Mouse (Mus musculus) left cerebral cortex, postnatal 4 days (tissue): ENCODE measurements at regions not wholly inside any gene's neighbourhood (a gene's known extent, or its start where the extent isn't known, plus 50 kb on each side); places are given as distances from the start of the nearest gene placed in this dataset.

Experiments used
- DNase-seq: peaks from one replicate; pipeline ENCODE4 v3.0.0-alpha.2; 2022
- intact Hi-C: fragments of 180-260 bp; cut with DNase I; formaldehyde crosslinking; loops from one replicate; pipeline ENCODE4 v1.15.1; 2025

- intact Hi-C loops, result no loop called here
- no peak for DNase-seq
Observed at GRCm38 (mm10) chr13:116027147-116027546, 282.3 kb downstream of the Isl1 start.

GRCm38 (mm10) chr13:116017886-116018285 lies 291.6 kb downstream of the Isl1 start:
- intact Hi-C loops, result no loop called here
- DNase-seq, result no peak

- no peak for DNase-seq
- intact Hi-C loops, result no loop called here
Observed at GRCm38 (mm10) chr13:116003733-116004132, 305.8 kb downstream of the Isl1 start.

GRCm38 (mm10) chr13:116002391-116002899 lies 307.0 kb downstream of the Isl1 start:
- peak; percentile 90 for DNase-seq
- intact Hi-C loops, result no loop called here

DNA sequence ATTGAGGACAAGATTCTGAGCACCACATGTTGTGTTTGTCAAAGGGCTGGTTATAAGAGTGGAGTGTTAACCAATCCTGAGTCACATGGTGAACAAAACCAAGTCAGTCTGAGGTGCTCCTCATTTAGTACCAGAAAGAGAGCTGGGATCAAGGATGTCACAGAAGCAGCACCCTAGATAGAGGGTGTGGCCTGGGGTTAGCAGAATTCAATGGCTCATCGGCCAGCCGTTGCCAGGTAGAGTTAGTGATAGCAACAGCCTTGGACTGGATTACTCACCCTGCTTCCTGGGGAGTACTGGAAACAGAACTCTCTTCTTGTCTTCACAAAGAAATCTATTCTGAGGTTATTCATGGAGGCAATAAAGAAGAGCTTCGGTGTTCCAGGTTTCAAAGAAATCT lies 318.9 kb downstream of the Isl1 start:
- intact Hi-C loops, result no loop called here
- DNase-seq, result no peak

- intact Hi-C loops, result no loop called here
- DNase-seq, result no peak
Observed at GRCm38 (mm10) chr13:115989091-115989490, 320.4 kb downstream of the Isl1 start.

GRCm38 (mm10) chr13:115986282-115986681 lies 323.2 kb downstream of the Isl1 start:
- intact Hi-C loops, result no loop called here
- no peak for DNase-seq

GRCm38 (mm10) chr13:115985715-115986114 lies 323.8 kb downstream of the Isl1 start:
- no peak for DNase-seq
- intact Hi-C loops, result no loop called here

- intact Hi-C loops, result no loop called here
Observed at GRCm38 (mm10) chr13:115977890-115978203, 331.6 kb downstream of the Isl1 start.

DNA sequence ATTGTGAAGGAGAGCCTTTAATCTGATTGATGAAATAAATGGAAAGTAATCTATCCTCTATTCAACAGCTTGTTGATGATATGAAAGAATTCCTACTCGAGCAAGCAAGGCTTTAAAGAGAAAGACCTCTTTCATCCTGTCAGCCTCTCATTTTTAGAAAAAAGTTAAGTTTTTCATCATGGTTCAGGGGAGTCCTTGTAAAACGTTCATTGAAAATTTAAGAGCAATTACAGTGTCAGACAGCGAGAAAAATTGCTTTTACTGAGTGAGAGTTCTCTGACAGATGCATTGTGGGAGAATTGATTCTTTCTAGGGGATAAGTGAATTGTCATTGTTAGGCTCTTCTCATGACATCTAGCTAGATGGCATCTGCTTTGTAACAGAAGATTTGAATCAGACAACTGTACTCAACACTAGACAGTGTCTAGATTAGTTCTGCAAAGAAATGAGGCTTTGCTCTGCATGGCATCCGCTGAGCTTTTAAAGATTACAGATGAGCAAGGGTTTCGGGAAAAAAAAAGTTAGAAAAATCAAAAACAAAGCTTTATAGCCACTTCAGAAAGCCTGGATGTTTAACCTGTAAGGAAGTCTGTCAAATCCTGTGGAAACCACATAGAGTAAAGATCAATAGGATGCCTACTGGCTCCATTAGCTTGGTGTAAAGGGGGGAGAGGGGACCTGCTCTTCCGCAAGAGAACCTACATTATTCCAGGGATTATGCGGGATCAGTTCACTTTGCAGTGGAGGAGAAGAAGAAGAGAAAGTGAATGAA lies 332.2 kb downstream of the Isl1 start:
- DNase-seq, result no peak
- intact Hi-C loops, result no loop called here

More at GRCm38 (mm10) chr13:115977890-115978203, 331.6 kb downstream of the Isl1 start:
- DNase-seq, result no peak
